Mouse (Mus musculus) ES-E14 (cell line): ENCODE measurements around the gene Zxdc.

Experiments used
- CHD2 ChIP-seq: IDR thresholded peaks from 2 replicates; pipeline ENCODE4 v1.6.1; 2014; ENCODE audit warnings: mild to moderate bottlenecking, low read depth, low read length, inconsistent platforms
- ZC3H11A ChIP-seq: IDR thresholded peaks from 2 replicates; pipeline ENCODE4 v1.6.1; 2012; ENCODE audit warnings: low read depth, mild to moderate bottlenecking, inconsistent platforms, low read length, borderline replicate concordance

DNA sequence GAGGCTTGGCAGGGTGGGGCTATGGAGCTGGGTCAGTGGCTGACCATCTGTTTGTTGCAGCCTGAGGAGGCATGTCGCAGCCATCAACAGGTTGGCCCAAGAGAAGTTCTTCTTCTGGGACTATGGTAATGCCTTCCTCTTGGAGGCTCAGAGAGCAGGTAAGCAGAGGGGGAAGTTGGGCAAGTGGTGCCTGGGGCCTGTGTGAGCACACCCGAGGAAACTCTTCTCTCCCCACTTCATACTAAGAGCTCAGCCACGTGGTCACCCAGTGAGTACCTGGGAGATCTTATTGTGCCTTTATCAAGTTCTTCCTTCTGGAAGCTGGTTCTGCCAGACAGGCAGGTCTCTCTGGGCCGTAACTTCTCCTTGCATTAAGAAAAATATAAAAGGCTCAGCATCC lies 22.1 kb upstream of the Zxdc start:
- TF ChIP-seq CHD2 (no peak), ZC3H11A (no peak)
